Mouse (Mus musculus) adrenal gland, postnatal 25 days (tissue): ENCODE results near the gene Cox7a1. TPM values are rescaled to one million over a fixed set of nuclear protein-coding genes. Genes with fewer than 3 reads are reported as not detected.
A peak's percentile ranks its signal among the peaks of the same experiment; 100 is the strongest.
"Not testable (repeated sequence)": the region's sequence is repeated elsewhere in the genome, so short reads cannot be mapped to it uniquely, and the experiment has no call there.

Experiments used
- DNase-seq: peaks from one replicate; pipeline ENCODE4 v3.0.0; 2021; ENCODE audit warnings: mixed read lengths
- long read RNA-seq: library from polyadenylated mRNA; stranded (forward); transcript quantifications from one replicate; pipeline ENCODE4 v2.0.0, GENCODE M21; 2021
- total RNA-seq: library from RNA; stranded (reverse); gene quantifications from 2 replicates; pipeline ENCODE4 v1.2.3, GENCODE M21; 2021

The Cox7a1 gene
- 288 and 306 TPM in 2 replicates for total RNA-seq
- long read RNA-seq, transcript Cox7a1-201 (4 exons, 393 nt), result major isoform, 128 of 150 reads
- long read RNA-seq, partial matches to known transcripts, result 19 of 150 reads
- long read RNA-seq, other reads (novel, unspliced or antisense), result 0 of 150 reads

GRCm38 (mm10) chr7:30183879-30184289 is at the start of gene Cox7a1:
TSS of gene Cox7a1 (plus strand) at chr7:30184144.
- peak; percentile 87 for DNase-seq

- DNase-seq, result no peak
Observed at GRCm38 (mm10) chr7:30136826-30137225, 47.1 kb upstream of the Cox7a1 start.

GRCm38 (mm10) chr7:30143170-30143554 is 40.8 kb upstream of the Cox7a1 start:
- no peak for DNase-seq

GRCm38 (mm10) chr7:30143555-30144209 is 40.3 kb upstream of the Cox7a1 start:
- peak; percentile 64 for DNase-seq

- no peak for DNase-seq
Observed at GRCm38 (mm10) chr7:30147011-30147410, 36.9 kb upstream of the Cox7a1 start.

- DNase-seq, result no peak
Observed at GRCm38 (mm10) chr7:30154040-30154439, 29.9 kb upstream of the Cox7a1 start.

GRCm38 (mm10) chr7:30155507-30155906 is 28.4 kb upstream of the Cox7a1 start:
- DNase-seq, result no peak

GRCm38 (mm10) chr7:30163113-30163512 is 20.8 kb upstream of the Cox7a1 start:
- DNase-seq, result no peak

- no peak for DNase-seq
Observed at GRCm38 (mm10) chr7:30164745-30165144, 19.2 kb upstream of the Cox7a1 start.

- no peak for DNase-seq
Observed at GRCm38 (mm10) chr7:30168914-30169582, 14.9 kb upstream of the Cox7a1 start.

GRCm38 (mm10) chr7:30169583-30170282 is 14.2 kb upstream of the Cox7a1 start, which contains the start of gene Zfp146:
TSS of gene Zfp146 (minus strand) at chr7:30169750.
- peak; percentile 85 for DNase-seq

GRCm38 (mm10) chr7:30170283-30170951 is 13.5 kb upstream of the Cox7a1 start:
- no peak for DNase-seq

- DNase-seq, result no peak
Observed at GRCm38 (mm10) chr7:30176474-30176873, 7.5 kb upstream of the Cox7a1 start.

GRCm38 (mm10) chr7:30178256-30178655 is 5.7 kb upstream of the Cox7a1 start:
- no peak for DNase-seq

GRCm38 (mm10) chr7:30181308-30181707 is 2.6 kb upstream of the Cox7a1 start:
- peak; percentile 63 for DNase-seq

- DNase-seq, result not testable (repeated sequence)
Observed at GRCm38 (mm10) chr7:30181929-30182328, 2.0 kb upstream of the Cox7a1 start.

GRCm38 (mm10) chr7:30183189-30183588 is 755 bp upstream of the Cox7a1 start:
- DNase-seq, result not testable (repeated sequence)

- DNase-seq, result no peak
Observed at GRCm38 (mm10) chr7:30184641-30185348, 851 bp downstream of the Cox7a1 start.

- DNase-seq, result no peak
Observed at GRCm38 (mm10) chr7:30188344-30189115, 4.6 kb downstream of the Cox7a1 start.

GRCm38 (mm10) chr7:30189116-30189491 is 5.2 kb downstream of the Cox7a1 start:
- no peak for DNase-seq

GRCm38 (mm10) chr7:30192088-30192487 is 8.1 kb downstream of the Cox7a1 start:
- DNase-seq, result no peak
